Mouse (Mus musculus) adrenal gland, postnatal 36 days (tissue): ENCODE results near the gene Cenpx. TPM values are rescaled to one million over a fixed set of nuclear protein-coding genes. Genes with fewer than 3 reads are reported as not detected.

ENCODE experiments used
- DNase-seq, 2 experiments: peaks; one replicate each; pipeline ENCODE4 v3.0.0; 2021; ENCODE audit warnings: mixed read lengths in 1 of 2
- total RNA-seq, 2 experiments: library from RNA; stranded (reverse); gene quantifications; 2 replicates each; pipeline ENCODE4 v1.2.3; 2021

Cenpx gene
- total RNA-seq, 2 experiments from 2014 or later = 52.1 to 60.4 TPM

DNA sequence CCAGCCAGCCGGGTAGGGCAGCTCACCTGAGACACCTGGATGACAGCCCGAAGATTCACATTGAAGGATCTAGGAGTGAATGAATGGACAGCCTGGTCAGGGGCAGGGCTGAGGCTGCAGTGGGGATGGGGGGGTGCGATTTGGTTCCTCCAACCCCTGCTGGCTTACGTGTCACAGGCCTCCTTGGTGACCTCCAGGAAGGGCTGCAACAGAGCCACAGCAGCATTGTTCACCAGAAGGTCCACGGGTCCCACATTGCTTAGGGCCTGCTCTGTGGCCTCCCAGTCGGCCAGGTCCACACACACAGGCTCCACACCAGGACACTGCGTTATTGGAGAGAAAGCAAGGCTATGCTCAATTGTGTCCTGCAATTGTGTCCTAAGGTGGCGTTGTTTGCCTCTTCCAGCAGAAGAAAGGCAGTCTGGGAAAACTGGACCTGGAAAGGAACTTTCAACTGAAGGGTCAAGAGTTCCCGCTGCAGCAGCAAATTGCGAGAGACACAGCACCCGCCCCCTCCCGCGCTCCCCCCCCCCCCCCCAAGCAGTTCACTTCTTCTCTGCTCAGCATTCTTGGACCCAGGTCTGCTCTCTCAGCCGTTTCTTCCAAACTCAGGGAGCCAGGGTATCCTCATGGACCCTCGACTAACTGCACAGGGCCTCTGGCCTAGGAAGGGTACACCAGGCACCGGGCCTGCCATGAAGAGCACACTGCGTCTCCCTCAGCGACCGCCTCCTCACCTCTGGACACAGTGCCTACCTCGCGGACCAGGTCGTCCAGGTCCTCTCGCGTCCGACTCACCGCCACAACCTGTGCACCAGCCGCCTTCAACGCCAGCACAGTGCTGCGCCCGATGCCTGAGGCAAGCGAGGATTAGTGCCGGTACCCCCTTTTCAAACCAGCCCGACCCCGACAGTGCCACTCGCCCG is 13.0 kb upstream of the Cenpx start:
- DNase-seq = no peak

DNA sequence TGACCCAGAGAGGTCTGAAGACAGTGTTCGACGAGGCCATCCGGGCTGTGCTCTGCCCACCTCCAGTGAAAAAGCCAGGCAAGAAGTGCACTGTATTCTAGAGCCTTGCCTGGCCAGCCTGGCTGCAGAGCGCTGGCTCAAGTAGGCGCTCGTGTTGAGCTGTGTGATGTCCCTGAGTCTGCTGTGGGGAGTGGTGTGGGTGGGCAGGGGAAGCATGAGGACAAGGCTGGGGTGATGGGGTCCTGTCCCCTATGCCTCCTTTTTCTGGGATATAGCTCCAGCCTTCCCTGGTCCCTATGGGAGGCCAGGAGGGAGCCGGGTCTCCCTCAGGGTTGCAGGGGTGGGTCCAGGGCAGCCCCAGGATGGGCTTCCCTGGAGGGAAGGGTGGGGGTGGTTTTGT is 10.0 kb upstream of the Cenpx start:
- DNase-seq = no peak

DNA sequence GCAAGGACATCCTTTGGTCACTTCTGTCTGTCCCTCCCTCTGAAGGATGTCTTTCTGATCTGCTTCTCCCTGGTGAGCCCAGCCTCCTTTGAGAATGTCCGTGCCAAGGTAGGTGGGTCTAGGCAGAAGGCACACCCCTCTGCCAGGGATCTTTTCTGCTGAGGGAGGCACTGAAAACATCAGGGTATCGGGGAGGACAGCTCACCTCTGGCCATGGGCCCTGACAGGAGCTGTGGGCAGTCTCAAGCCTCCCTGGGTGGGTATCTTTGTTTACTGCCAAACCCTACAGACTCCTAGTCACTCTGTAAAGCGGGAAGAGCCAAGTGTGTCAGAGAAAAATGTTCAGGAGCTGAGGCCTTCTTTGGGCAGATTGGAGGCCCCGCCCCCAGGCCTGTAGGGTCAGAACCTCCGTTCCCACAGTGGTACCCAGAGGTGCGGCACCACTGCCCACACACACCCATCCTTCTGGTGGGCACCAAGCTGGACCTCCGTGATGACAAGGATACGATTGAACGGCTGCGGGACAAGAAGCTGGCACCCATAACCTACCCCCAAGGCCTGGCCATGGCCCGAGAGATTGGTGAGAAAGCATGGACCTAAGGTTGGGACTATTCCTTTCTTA is 9.3 kb upstream of the Cenpx start:
- DNase-seq = no peak

DNA sequence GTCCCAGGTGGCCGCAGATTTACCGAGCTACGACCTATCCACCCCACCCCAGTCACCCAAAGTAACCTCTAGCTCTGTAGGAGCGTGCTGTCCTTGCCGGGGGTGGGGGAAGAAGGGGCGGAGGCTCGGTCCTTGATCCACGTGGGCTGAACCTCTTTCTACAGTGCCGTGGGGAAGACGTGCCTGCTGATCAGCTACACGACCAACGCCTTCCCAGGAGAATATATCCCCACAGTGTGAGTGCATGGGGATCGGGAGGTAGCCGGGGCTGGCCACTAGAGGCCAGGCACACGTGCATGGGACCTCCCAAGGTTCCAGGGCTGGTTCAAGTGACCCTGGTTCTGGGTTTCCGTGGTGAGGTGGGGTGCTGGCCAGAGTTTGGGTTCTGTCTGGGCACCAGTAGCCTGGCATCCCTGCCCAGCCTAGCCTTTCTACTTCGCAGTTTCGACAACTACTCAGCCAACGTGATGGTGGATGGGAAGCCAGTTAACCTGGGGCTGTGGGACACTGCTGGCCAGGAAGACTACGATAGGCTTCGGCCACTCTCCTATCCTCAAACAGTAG is 8.6 kb upstream of the Cenpx start:
- DNase-seq = no peak

DNA sequence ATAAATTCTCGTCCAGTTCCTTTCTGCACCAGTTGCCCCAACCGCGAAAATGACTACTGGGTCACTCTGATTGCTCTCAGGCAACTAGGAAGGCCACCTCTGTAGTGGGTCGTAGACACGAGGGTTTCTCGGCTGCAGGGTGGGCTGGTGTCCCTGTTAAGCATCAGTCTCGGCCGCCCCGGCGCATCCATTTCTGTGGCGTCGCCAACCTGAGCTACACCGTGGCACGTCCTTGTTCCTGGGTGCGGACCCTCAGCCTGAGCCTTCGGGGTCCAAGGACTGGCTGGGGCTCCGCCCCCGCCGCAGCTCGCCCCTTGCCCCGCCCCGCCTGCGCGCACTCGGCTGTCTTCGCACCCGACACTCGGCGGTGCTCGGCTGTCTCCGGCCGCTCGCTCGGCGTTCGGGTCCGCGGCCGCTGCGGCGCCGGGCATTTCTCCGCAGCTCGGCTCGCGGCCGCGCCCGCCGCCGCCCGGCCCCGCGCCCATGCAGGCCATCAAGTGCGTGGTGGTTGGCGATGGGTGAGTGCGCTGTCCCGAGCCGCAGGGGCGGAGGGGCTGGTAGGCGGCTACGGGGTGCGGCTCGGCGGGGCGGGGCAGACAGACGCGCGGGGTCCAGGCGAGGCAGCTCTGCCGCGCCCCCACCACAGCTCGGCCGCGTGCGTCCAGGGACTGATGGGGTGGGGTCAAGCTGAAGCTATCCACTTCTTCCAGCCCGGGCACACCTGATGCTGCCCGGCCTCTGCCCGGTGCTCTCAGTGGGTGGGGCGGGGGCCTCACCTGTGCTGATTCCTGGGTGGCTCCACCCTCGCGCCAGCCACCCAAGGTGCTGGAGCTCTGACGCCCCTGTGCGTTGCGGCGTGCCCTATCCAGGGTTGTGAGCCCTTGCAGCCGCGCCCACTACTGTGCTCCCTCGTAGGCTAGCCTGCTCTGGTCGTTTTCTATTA is 7.9 kb upstream of the Cenpx start, which contains the start of gene Rac3:
TSS of gene Rac3 (plus strand) at position 347 of the 943 bp plus-strand sequence.
- peak; percentile 80 to 87 for DNase-seq

DNA sequence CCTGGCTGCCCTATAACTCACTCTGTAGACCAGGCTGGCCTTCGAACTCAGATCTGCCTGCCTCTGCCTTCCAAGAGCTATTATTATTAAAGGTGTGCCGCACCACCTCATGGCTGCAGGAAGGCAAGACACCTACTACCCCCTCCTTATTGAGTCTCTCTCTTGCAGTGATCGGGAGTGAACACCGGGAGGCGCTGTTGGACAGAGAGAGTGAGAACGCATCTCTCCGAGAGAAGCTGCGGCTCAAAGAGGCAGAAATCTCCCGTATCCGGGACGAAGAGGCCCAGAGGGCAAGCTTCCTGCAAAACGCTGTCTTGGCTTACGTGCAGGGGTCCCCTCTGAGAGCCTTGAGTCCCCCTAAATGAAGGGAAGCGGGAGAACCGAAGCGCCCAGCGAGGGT is 6.9 kb upstream of the Cenpx start:
- DNase-seq = peak; percentile 93

DNA sequence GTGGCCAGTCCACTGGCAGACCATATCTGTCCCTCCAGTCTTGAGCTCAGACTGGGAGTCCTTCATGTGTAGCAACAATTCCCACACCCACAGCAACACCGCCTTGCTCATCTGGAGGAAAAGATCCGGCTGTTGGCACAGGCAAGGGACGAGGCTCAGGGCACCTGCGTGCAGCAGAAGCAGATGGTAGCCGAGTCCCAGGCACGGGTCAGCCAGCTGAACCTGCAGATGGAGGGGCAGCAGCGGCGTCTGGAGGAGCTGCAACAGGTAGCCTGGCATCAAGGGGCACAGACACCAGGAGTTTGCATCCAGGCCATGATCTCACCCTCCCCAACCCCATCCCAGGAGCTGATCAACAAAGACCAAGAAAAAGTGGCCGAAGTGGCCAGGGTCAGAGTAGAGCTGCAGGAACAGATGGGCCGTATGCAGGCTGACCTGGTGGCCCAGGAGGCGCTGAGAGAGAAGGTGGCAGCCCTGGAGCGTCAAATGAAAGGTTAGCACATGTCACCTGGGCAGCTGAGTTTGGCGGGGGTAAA is 6.4 kb upstream of the Cenpx start:
- DNase-seq = no peak

DNA sequence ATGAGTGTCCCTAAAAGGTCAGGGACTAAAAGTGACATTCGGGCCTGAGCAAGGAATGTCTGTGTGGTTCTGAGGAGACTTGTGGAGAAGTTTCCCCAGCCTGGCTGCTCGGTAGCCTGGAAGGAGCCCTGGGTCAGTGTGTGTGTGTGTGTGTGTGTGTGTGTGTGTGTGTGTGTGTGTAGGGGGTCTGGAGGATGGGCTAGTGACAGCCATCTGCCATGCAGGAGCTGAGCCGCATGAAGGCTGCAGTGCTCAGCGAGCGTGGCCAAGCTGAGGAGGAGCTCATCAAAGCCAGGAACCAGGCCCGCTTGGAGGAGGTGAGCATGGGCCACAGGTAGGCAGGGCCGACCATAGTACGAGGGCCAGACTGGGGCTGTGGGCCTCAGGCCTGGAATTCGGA is 5.7 kb upstream of the Cenpx start:
- no peak for DNase-seq

DNA sequence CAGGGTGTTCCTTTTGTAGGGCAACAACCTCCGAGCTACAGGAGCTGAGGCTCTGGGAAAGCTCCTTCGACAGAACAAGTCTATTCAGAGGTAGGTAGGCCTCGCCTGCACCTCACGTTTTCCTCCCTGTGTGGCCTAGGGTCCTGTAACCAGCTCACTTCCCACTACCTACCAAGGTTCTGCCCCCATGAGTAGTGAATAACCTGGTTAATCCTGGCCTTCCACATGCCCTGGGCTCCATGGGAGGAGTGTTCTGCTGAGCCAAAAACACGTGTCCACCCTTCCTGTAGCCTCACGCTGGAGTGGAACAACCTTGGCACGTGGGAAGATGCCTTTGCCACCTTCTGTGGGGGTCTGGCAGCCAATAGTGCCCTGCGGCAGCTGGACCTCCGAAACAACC is 1.6 kb upstream of the Cenpx start:
- no peak for DNase-seq

DNA sequence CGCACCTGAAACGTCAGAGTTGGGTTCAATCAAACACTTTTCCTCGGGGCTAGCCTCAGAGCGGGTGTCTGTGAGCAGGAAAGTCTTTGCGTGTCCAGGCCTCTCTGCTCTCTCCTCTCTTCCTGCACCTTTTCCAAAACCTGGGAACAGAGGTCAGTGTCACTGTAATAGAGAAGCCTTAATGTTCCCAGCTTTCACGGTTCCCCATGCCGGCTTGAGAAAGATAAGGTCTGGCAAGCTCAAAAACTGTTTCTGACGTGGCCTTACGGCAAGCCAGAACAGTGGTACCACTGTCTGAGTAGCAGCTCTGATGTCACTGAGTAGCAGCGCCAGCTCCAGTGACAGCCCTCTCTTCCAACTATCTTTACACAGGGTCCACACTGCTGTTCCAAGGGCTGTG is 1.0 kb upstream of the Cenpx start:
- no peak for DNase-seq

DNA sequence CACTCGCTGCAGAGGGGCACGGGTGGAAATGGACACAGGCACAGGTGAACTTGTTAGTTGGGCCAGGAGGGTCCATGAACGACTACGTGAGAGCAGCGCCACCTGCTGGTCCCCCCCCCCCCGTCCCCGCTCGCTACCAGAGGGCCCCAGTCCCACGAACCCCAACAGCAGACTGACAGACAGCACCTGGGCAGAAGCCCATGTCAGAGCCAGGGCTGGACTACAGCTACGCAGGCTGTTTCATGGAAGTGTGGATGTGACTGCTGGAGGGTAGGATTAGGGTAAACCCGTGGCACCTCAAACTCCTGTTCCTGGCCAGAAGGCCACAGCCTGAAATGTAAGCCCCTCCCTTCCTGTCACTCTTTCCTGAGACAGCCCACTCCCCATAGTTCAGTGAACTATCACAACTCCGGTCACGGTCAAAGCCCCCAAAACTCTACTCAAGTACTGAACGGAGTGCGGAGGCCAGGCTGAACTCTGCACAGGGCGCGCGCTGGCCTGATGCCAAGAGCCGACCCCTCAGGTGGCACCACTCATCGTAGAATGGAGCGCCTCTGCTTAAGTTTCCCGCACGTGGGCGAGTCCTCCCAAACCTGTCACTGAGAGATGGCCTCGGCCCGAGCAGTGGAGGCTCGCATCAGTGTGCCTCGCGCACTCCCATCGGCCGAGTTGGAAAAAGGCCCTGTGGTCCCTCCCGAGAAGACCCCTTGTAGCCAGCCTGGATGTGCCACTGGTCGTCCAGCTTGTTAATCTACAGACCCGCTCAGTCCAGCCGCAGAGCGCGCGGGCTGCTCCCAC is 568 bp downstream of the Cenpx start:
- DNase-seq = peak; percentile 65 to 82

DNA sequence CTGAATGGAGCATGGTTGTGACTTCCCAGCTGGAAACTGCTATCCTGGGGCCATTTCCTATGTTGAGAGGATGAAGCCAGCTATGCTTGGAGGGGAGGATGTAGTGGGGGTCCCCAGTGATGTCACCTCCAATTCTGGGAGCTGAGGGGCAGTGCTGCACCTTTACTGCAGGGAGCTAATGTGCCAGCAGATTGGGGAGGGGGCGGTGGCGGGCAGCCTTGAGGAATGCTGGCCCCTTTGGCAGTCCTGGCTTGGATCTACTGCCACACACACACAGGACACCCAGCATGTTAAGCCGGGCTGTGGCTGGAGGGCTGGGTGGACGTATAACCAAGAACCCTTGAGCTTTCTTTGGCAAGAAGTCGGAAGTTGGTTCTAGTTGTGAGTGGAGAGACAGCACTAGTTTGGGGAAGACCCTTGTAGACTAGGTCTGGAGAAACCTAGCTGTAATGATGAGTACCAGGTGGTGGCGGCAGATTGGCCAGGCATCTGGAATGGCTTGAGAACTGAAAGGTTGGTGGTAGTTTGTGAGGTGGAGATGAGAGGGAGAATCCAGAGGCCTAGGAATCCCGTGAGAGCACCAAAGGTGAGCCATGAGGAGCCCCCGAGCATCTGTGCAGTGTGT is 1.4 kb downstream of the Cenpx start:
- no peak for DNase-seq

DNA sequence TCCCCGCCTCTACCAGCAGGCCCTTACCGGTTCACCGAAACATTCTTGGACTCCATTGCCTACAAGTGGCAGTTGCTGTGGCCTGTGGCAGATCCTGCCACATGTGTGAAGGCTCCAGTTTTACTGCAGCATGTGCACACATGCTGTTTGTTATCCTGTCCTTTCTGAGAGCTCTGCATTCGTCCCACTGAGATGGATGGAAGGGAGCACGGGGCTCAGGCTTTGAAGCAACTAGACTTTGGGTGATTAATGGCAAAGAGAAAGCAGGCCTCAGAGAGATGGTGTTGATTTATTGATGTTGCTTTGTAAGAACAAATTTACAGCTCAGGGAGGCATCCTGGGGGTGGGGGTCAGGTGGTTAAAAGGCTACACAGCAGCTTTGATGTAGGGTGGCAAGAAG is 2.9 kb downstream of the Cenpx start:
- DNase-seq = no peak

DNA sequence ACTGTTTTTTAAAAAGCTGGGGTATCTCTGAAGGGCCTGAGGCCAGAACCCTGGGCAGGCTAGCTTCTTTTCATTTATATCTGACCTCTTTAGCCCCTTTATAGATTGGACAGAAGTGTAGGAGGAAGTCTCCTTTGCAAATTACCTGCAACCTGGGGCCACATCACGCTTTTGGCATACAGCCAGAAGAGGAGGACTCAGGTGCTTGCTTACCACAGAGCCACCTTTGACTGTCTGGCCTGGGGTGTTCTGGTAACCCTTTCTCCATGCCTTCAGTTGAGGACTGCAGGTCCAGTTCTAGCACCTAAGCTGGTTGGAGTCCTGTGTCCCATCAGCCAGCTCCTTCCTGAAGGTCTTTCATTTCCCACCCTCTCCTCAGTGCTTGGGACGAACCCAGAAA is 4.0 kb downstream of the Cenpx start:
- no peak for DNase-seq

DNA sequence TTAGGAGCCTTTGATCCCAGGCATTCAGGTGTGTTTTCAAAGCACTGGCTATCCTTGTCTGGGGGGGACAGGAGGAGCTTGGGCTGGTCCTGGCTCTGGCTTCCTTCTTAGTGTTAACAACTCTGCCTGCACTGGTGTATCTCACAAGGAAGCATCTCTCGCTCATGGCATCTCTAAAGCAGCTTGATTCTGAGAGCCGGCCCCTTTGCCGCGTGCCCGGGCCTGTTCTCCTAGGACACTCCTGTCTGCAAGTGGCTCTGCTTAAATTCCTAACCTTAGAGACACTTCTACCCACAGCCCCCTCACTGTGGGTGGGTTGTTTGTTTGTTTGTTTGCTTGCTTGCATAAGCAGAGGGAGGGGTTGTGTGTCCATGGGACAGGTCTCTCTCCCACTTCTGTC is 5.6 kb downstream of the Cenpx start:
- no peak for DNase-seq

DNA sequence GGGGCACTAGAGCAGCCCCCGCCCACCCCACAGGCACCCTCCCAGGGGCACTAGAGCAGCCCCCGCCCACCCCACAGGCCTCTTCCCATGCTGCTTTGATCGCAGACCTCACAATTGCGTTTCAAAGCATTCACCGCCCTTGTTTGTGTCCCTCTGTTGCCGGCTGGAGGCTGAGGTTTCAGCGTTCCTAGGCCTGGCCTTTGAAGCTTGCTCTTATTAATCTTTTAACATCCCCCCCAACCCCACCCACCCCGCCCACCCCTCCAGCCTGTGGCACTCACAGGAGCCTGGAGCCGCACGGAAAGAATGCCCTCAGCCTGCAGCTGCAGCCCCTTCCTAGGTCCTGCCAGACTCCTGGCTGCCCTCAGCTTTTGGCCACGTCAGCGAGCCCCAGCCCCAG is 6.3 kb downstream of the Cenpx start:
- DNase-seq = no peak

DNA sequence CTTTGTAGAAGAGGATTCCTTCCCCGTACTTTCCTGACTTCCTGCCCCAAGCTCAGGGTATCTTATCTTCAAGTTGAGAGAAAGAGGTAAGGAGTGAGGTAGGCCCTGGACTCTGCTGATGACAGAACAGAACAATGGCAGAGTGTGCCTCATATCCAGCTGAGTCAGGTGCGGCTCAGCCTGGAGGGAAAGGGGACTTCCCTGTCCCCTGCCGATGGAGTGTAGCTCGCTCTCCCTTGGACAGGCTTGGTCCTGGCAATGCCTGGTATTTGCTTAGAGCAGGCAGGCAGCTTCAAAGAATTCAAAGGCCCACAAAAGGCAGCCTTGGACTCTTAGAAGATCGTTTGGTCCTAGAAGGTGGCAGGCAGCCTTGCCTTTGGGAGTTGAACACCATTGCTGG is 7.4 kb downstream of the Cenpx start:
- DNase-seq = no peak

DNA sequence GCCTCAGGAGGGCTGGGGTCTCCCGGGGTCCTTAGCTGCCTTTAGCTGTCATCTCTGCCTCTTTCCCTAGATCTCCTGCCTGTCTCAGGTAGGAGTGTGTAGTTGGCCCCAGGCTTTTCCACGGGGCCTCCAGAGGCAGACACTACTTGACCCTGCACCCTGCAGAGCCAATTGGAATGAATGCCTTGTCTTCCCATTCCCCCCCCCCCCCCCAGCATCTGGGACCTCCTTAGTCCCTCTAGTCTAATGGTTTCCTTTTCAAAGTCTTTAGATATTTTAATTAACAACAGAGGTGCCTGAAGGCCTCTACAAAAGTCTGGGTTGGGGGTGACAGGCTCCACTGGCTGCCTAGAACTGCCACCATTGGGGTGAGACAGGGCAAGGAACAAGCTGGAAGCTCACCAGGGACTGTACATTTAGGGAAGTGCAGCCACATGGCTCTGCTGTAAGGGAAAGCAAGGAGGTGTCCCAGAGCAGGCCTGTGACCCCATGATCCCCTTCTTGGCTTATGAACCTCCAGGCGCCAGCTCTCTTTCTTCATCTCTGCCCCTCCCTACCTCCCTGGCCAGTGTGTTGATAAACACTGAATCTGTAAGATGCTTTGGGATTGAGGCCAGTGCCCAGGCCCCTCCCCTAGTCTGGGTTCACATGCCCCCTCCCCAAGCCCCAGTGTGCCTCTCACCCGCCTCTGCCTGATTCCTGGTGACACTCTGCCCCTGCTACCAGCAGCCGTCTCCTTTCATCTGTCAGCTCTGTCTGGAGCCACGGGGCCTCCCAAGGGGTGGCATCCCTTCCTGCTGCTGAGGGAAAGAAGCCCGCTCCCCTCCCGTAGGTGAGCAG is 8.8 kb downstream of the Cenpx start:
- no peak for DNase-seq

DNA sequence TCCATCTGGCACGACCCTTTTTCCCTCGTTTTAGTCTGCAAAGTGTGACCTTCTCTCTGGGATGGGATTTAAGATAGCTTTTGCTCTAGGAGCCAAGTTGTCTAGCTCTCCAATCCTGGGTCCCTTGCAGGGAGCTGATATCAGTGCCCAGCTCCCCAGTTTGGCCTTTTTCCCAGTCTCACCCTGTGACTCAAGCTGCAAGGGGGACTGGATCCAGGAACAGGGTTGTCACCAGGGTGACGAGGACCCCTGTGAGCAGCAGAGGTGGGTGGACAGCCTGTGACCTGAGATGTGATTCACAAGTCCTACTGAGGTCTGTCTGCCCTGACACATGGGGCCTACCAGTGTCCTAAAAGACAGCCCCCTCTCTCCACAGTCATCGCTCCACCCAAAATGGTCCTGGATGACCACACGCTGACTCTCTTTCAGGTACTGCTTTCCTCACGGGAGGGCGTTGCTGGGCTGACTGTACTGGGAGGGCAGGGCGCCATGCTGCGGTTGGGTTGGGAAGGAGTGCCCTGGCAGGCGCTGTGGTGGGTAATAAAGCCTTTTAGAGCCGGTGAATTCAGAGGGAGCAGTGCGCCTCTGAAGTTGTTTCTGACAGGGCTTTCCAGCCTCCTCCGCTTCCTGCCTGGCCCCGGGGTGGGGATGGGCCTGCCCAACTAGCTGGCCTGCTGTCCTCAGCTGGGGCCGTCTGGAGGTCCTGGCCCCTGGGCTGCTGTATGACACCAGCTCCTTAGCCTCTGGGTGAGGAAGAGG is 9.7 kb downstream of the Cenpx start:
- DNase-seq = peak; percentile 72 to 77
